In the genomic region with DNA sequence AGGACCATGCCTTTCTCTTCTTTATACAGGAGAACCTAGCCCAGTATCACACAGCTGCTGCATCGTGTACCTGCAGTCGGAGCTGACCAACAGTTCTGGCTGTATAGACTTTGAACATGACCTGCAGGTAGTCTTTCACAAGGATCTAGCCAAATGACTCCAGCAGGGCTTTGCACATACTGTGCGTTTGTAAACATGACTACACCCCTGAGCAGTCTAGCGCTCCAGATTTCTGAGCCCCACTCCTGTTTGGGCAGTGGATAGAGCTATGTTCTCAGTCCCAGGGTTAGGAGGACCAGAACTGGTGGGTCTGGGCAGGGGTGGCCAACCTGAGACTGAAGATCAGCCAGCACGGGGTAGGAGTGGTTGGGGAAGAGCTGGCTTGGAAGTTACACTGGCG, we compare ENCODE assay signal across 35 mouse cellular contexts.
"Had no signal": no experiment of that assay in that cellular context is flagged by ENCODE, and none has a peak within 500 bp of the region (broad histone marks: within the 10 kb centered on the region; RNA-seq: fewer than 3 reads in every experiment).

No protein-coding gene starts in this region.

- DNase-seq: heart, postnatal 10 days; heart, postnatal 14 days; heart, postnatal 36 days; heart, postnatal 4 days; kidney, adult 11 months; kidney, adult 18-20 months; kidney, adult 2 months; kidney, adult 8-10 months; kidney, adult 9 months; kidney, postnatal 10 days; kidney, postnatal 14 days; kidney, postnatal 25 days; kidney, postnatal 36 days; kidney, postnatal 4 days; layer of hippocampus, adult 9-11 months; layer of hippocampus, postnatal 36 days had no signal

- ATAC-seq: hindbrain, embryonic 16.5 days; hindbrain, postnatal 0 days; inflammation-experienced regulatory T-cells, adult 6 months; intestine, embryonic 15.5 days; intestine, embryonic 16.5 days; intestine, postnatal 0 days had no signal

- H3K4me2 ChIP-seq: heart, embryonic 11.5 days; heart, embryonic 12.5 days; heart, embryonic 13.5 days; heart, embryonic 15.5 days; hindbrain, embryonic 12.5 days; hindbrain, embryonic 13.5 days; hindbrain, embryonic 14.5 days; hindbrain, embryonic 15.5 days; intestine, embryonic 15.5 days; kidney, embryonic 15.5 days had no signal

- H3K4me3 ChIP-seq: heart, embryonic 10.5 days; heart, embryonic 12.5 days; heart, embryonic 13.5 days; heart, embryonic 15.5 days; hindbrain, embryonic 10.5 days; hindbrain, embryonic 12.5 days; hindbrain, embryonic 13.5 days; hindbrain, embryonic 15.5 days; intestine, embryonic 15.5 days; kidney, embryonic 15.5 days; layer of hippocampus, adult 2 months had no signal

- H3K4me1 ChIP-seq: heart, embryonic 10.5 days; heart, embryonic 12.5 days; heart, embryonic 13.5 days; heart, embryonic 15.5 days; hindbrain, embryonic 10.5 days; hindbrain, embryonic 12.5 days; hindbrain, embryonic 13.5 days; hindbrain, embryonic 15.5 days; intestine, embryonic 15.5 days; kidney, embryonic 15.5 days had no signal

- H3K9me3 ChIP-seq: heart, embryonic 10.5 days; heart, embryonic 12.5 days; heart, embryonic 13.5 days; heart, embryonic 15.5 days; hindbrain, embryonic 10.5 days; hindbrain, embryonic 12.5 days; hindbrain, embryonic 13.5 days; hindbrain, embryonic 15.5 days; intestine, embryonic 15.5 days; kidney, embryonic 15.5 days had no signal

- H3K27me3 ChIP-seq: heart, embryonic 12.5 days; heart, embryonic 13.5 days; heart, embryonic 15.5 days; hindbrain, embryonic 12.5 days; hindbrain, embryonic 13.5 days; hindbrain, embryonic 15.5 days; intestine, embryonic 15.5 days; kidney, embryonic 15.5 days had no signal

- H3K27ac ChIP-seq: heart, embryonic 10.5 days; heart, embryonic 13.5 days; heart, embryonic 15.5 days; hindbrain, embryonic 10.5 days; hindbrain, embryonic 12.5 days; hindbrain, embryonic 13.5 days; hindbrain, embryonic 14.5 days; hindbrain, embryonic 15.5 days; hindbrain, postnatal 0 days; intestine, embryonic 15.5 days; kidney, embryonic 15.5 days; kidney, postnatal 0 days; layer of hippocampus, adult 2 months had no signal

- H3K36me3 ChIP-seq: heart, embryonic 10.5 days; heart, embryonic 12.5 days; heart, embryonic 13.5 days; heart, embryonic 15.5 days; hindbrain, embryonic 10.5 days; hindbrain, embryonic 12.5 days; hindbrain, embryonic 13.5 days; hindbrain, embryonic 15.5 days; intestine, embryonic 15.5 days; kidney, embryonic 15.5 days had no signal

- H3K9ac ChIP-seq: heart, embryonic 12.5 days; heart, embryonic 13.5 days; heart, embryonic 15.5 days; hindbrain, embryonic 12.5 days; hindbrain, embryonic 13.5 days; hindbrain, embryonic 14.5 days; hindbrain, embryonic 15.5 days; intestine, embryonic 15.5 days; kidney, embryonic 15.5 days had no signal
